Mouse (Mus musculus) hindbrain, embryonic 16.5 days (tissue): ENCODE data around the gene U2af1l4. TPM values are rescaled to one million over a fixed set of nuclear protein-coding genes. Genes with fewer than 3 reads are reported as not detected.

ENCODE experiments used
- ATAC-seq: fragments of 200-750 bp; cut with Nextera tagmentation; 2 replicates; pipeline ENCODE4 v1.8.0; 2017; ENCODE audit warnings: moderate TSS enrichment, moderate library complexity
- H3K27ac ChIP-seq: fragments of 300-500 bp; sonication (generic); 2 replicates; pipeline ENCODE4 v1.5.1; 2014; ENCODE audit warnings: low read depth, mild to moderate bottlenecking, control low read depth, low read length, moderate library complexity
- H3K27me3 ChIP-seq: fragments of 300-500 bp; sonication (generic); replicated peaks from 2 replicates; pipeline ENCODE4 v1.6.1; 2014; ENCODE audit warnings: low read length; ENCODE audit not compliant: control insufficient read depth, insufficient read depth
- H3K36me3 ChIP-seq: fragments of 300-500 bp; sonication (generic); 2 replicates; pipeline ENCODE4 v1.6.1; 2014; ENCODE audit warnings: mild to moderate bottlenecking, low read length, moderate library complexity, mixed read lengths; ENCODE audit not compliant: control insufficient read depth, insufficient read depth
- H3K4me1 ChIP-seq: fragments of 300-500 bp; sonication (generic); 2 replicates; pipeline ENCODE4 v1.6.1; 2014; ENCODE audit warnings: low read depth, low read length; ENCODE audit not compliant: control insufficient read depth, insufficient read depth
- H3K4me2 ChIP-seq: fragments of 300-500 bp; sonication (generic); 2 replicates; pipeline ENCODE4 v1.6.1; 2014; ENCODE audit warnings: mild to moderate bottlenecking, low read length, control low read depth, moderate library complexity
- H3K4me3 ChIP-seq: fragments of 300-500 bp; sonication (generic); 2 replicates; pipeline ENCODE4 v1.5.1; 2014; ENCODE audit warnings: mild to moderate bottlenecking, low read length, control low read depth, moderate library complexity
- H3K9ac ChIP-seq: fragments of 300-500 bp; sonication (generic); 2 replicates; pipeline ENCODE4 v1.6.1; 2014; ENCODE audit warnings: low read depth, mild to moderate bottlenecking, control low read depth, low read length, moderate library complexity
- H3K9me3 ChIP-seq: fragments of 300-500 bp; sonication (generic); 2 replicates; pipeline ENCODE4 v1.6.1; 2014; ENCODE audit warnings: mild to moderate bottlenecking, low read length, moderate library complexity; ENCODE audit not compliant: control insufficient read depth
- WGBS: fragments of 180-500 bp; shearing (Covaris S2); extraction: QIAGEN DNeasy Blood & Tissue Kit; methylation state at CpG from one replicate; pipeline ENCODE4 v1.1.7; 2014; 5-methylcytosine and 5-hydroxymethylcytosine counted together
- polyA plus RNA-seq: library from polyadenylated mRNA; unstranded; fragments of >200 nt; fragmentation: Nextera tagmentation; extraction: Ambion mirVana; gene quantifications from 2 replicates; pipeline ENCODE4 v1.2.1, GENCODE M21; 2015

Gene U2af1l4
- polyA plus RNA-seq, 1 experiment from 2014 or later, result 96.9 TPM

DNA sequence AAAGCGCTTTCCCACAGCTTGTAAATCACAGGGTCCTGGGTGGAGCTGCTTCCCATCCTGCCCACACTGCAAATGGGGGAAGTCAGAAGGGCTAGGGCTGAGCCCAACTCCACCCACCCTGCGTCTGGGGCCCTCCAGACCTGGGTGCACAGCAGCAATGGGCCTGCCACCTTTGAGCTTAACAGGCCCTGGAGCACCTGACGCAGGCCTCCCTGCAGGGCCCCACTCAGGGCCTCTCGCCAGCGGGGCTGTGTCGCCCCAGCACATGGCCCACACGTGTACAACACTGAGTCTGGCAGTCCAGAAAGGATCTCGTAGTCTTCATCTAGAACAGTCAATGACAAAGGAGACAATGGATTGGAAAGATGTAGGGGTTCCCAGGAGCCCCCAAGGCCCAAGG lies 16.8 kb downstream of the U2af1l4 start:
- no peak for ATAC-seq
- Histone ChIP-seq H3K4me2 (no peak overlapping the region), H3K36me3 (peaks cover 84% of the 10 kb centered on the region), H3K27me3 (no peaks in the 10 kb centered on the region), H3K4me1 (no peaks in the 10 kb centered on the region), H3K9ac (no peak overlapping the region), H3K27ac (no peak overlapping the region), H3K4me3 (no peak overlapping the region), H3K9me3 (no peaks in the 10 kb centered on the region)
- 94% methylated on average over 8 of the region's 8 CpGs for WGBS

DNA sequence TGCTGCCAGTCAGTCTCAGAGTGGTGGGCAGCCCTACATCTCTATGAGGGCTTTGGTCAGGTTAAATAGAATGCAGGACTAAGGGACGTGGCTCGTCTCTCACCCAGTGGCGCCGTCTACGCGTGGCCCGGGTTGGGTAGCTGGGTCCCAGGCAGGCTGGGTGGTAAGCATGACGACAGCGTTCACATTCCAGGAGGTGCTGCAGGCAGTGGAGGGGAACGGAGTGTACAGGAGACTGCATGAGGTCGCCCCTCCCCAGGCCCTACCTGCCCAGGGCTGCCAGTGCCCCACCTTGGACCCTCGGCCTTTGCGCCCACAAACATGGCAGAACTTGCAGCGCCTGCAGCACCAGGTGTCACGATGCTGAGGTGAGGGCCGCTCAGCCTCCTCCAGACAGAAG lies 18.4 kb downstream of the U2af1l4 start:
- Histone ChIP-seq H3K9ac (no peak overlapping the region), H3K4me1 (peaks cover 3% of the 10 kb centered on the region), H3K27me3 (no peaks in the 10 kb centered on the region), H3K27ac (no peak overlapping the region), H3K4me2 (no peak overlapping the region), H3K36me3 (peaks cover 82% of the 10 kb centered on the region), H3K4me3 (no peak overlapping the region), H3K9me3 (no peaks in the 10 kb centered on the region)
- no peak for ATAC-seq
- 92% methylated on average over 16 of the region's 16 CpGs for WGBS

DNA sequence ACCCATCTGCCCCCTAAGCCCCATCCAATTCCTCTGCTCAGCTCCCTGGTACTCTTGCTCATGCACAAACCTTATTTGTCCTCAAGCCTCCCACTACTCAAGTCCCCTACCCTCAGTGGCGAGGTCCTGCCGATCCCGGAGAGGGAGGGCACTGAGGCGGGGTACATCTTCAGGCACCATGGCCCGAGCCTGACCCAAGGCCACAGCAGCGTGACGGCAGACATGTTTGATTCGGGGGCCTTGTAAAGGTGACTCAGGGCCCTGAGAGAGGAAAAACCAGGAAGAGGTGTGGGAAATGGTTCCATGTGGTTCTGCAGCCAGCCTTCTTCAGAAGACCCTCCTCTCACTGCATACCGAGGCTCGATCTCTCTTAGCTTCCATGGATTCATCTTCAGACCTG lies 21.2 kb downstream of the U2af1l4 start:
- WGBS, result 93% methylated on average over 10 of the region's 10 CpGs
- ATAC-seq, result no peak
- Histone ChIP-seq H3K4me1 (peaks cover 13% of the 10 kb centered on the region), H3K27me3 (no peaks in the 10 kb centered on the region), H3K4me3 (no peak overlapping the region), H3K9me3 (no peaks in the 10 kb centered on the region), H3K36me3 (peaks cover 58% of the 10 kb centered on the region), H3K9ac (no peak overlapping the region), H3K27ac (no peak overlapping the region), H3K4me2 (no peak overlapping the region)

DNA sequence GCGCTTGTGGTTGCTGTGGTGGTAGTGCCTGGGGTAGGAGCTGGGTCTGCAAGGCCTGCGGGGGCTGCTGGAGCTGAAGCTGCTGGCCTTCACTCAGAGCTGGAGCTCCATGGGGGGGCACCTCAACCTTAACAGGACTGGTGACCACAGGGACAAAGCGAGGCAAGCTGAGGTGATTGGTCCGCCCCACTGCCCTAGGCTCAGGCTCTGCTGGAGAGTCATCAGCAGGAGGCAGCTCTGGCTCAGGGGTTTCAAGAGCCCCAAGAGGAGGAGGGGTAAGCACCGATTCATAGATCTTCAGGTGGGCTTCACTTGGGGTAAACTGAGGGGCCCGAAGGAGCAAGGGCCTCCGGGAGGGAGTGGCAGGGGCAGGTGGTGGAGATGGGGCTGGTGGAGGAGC lies 22.1 kb downstream of the U2af1l4 start:
- no peak for ATAC-seq
- WGBS, result 97% methylated on average over 7 of the region's 7 CpGs
- Histone ChIP-seq H3K36me3 (peaks cover 50% of the 10 kb centered on the region), H3K4me2 (no peak overlapping the region), H3K27ac (no peak overlapping the region), H3K4me1 (peaks cover 19% of the 10 kb centered on the region), H3K9ac (no peak overlapping the region), H3K9me3 (no peaks in the 10 kb centered on the region), H3K4me3 (no peak overlapping the region), H3K27me3 (no peaks in the 10 kb centered on the region)

DNA sequence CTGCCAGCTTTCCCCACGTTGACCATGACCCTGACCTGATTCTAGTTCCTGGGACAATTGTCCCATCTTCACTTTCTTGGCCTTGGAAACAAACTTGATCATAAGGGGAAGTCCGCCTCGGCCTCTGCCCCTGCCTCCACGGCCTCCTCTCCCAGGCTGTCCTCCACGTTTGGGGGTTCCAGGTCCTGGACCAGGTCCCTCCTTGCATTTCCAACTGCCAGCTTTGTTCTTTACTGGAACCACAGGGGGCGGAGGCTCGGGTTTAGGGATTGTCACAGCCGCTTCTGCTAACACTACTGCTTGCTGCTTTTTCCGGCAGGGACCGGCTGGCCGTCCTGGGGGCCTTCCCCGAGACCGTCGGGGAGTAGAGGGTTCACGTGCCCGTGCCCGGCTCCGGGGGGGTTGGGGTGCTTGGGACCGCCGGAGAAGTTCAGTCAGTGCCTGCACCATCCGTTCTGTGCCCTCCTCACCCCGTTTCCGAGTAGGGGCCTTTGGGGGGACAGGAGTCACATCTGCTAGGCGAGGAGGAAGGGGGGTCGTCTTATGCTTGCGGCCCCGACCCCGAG lies 23.4 kb downstream of the U2af1l4 start:
- H3K9ac ChIP-seq, result peak overlapping the region; percentile 27; the same call in 1 of the 2 replicates
- H3K27me3 ChIP-seq, result no peaks in the 10 kb centered on the region
- peaks cover 40% of the 10 kb centered on the region for H3K36me3 ChIP-seq
- no peak for ATAC-seq
- H3K4me3 ChIP-seq, result no peak overlapping the region
- peaks cover 19% of the 10 kb centered on the region for H3K4me1 ChIP-seq
- peak overlapping the region; percentile 83; the same call in 1 of the 2 replicates for H3K4me2 ChIP-seq
- no peaks in the 10 kb centered on the region for H3K9me3 ChIP-seq
- peak overlapping the region; percentile 7; the same call in 1 of the 2 replicates for H3K27ac ChIP-seq
- 88% methylated on average over 28 of the region's 28 CpGs for WGBS

DNA sequence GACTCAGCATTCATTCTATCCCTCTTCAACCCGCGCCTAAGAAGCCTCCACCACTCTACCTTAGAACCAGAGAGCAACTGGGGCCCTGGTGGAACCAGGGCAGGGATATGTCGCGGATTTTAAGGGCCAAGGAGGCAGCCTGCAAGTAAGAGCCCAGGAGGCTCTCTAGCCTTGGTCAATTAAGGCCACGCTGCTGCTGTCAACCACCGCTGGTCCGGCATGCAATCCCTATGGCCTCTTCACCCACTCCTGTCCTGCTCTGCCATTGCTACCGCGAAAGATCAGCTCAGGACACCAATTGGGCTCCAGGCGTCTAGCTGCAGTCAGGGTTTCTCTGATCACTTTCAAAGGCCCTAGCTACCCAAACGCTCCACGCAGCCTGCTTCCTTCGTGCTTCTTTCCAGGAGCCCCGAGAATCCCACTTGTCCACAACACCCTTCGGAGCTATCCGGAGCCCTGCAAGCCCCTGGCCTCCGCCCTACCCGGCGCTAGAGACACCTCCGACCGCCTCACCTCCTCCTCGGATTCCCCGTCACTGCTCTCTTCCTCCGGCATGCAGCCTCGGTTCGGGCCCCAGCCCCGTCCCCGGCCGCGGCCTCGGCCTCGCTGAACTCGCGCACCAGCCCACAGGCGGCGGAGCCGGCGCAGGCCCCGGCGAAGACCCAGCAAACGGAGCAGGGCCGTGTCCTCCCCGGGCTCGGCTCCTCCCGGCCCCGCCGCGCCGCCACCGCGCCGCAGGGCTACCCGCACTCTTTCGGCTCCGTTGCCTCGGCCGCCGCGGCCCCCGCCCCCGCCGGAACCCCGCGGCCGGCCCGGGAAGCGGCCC lies 25.0 kb downstream of the U2af1l4 start:
- H3K4me1 ChIP-seq, result peaks cover 19% of the 10 kb centered on the region
- peak; percentile 25 for ATAC-seq
- 0% methylated on average over 56 of the region's 67 CpGs for WGBS
- H3K9me3 ChIP-seq, result no peaks in the 10 kb centered on the region
- H3K4me2 ChIP-seq, result peak overlapping the region; percentile 83
- peaks cover 26% of the 10 kb centered on the region for H3K36me3 ChIP-seq
- peak overlapping the region; percentile 100 for H3K9ac ChIP-seq
- peak overlapping the region; percentile 93 for H3K27ac ChIP-seq
- H3K4me3 ChIP-seq, result peak overlapping the region; percentile 97
- H3K27me3 ChIP-seq, result no peaks in the 10 kb centered on the region

DNA sequence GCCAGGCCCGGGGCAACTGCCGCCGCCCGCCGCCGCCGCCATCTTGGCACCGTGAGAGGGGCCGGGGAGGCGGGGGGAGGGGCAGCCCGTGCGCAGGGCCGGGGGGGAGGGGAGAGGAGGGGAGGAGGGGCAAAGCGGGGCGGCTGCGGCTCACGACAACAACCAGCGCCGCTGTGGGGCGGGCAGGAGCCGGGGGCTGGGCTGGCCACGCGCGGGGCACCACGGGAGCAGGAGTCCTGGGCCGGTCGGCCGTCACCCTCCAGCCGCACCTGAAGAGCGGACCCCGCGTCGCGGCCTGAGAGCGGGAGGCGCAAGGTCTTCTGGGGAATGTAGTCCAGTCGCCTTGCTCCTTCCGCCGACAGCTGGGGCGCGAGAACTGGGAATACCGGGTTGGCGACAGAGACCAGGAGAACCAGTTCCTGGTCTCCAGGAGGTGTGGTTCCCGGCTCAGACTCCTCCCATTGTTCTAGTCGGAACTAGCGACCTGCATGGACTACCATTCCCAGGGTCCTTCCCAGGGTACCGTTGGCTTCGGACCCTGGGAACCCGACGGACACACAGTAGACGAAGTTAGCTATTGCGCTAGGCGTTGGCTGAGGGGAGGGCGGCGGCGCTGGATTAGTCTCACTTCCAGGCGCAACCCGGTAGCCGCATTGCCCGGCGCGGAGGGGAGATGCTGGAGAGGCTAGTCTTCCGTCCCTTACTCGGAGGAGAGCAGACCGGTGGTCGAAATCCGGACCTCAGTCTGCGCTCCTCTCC lies 25.8 kb downstream of the U2af1l4 start, which contains the start of gene Kmt2b:
Gene Kmt2b, minus strand, starts transcription at position 51 of the 759 bp plus-strand sequence.
- peak within 1 kb of the TSS; percentile 84 for H3K4me2 ChIP-seq
- H3K36me3 ChIP-seq, result peaks cover 18% of the 10 kb centered on the region
- H3K27ac ChIP-seq, result peak within 1 kb of the TSS; percentile 93
- no peaks in the 10 kb centered on the region for H3K27me3 ChIP-seq
- ATAC-seq, result peak; percentile 96
- under 1% methylated on average over 53 of the region's 68 CpGs for WGBS
- H3K9ac ChIP-seq, result peak within 1 kb of the TSS; percentile 100
- H3K4me1 ChIP-seq, result peaks cover 19% of the 10 kb centered on the region
- H3K9me3 ChIP-seq, result no peaks in the 10 kb centered on the region
- H3K4me3 ChIP-seq, result peak within 1 kb of the TSS; percentile 97

GRCm38 (mm10) chr7:30589435-30590301 lies 26.6 kb downstream of the U2af1l4 start:
- H3K36me3 ChIP-seq, result peaks cover 15% of the 10 kb centered on the region
- no peaks in the 10 kb centered on the region for H3K27me3 ChIP-seq
- H3K4me3 ChIP-seq, result peak overlapping the region; percentile 97
- WGBS, result 27% methylated on average over 40 of the region's 40 CpGs
- H3K4me2 ChIP-seq, result peak overlapping the region; percentile 84
- H3K9me3 ChIP-seq, result no peaks in the 10 kb centered on the region
- peaks cover 19% of the 10 kb centered on the region for H3K4me1 ChIP-seq
- ATAC-seq, result peak; percentile 62
- peak overlapping the region; percentile 93 for H3K27ac ChIP-seq
- H3K9ac ChIP-seq, result peak overlapping the region; percentile 100
